Mouse (Mus musculus) MEL (cell line): ENCODE results near the gene Ssc5d. TPM values are rescaled to one million over a fixed set of nuclear protein-coding genes. Genes with fewer than 3 reads are reported as not detected.

Experiments
- DNase-seq: peaks from one replicate; pipeline ENCODE4 v3.0.0; 2011; ENCODE audit warnings: low read depth, low spot score
- H3K27ac ChIP-seq: 2 replicates; pipeline ENCODE4 v1.5.1; 2012; ENCODE audit warnings: low read depth, mild to moderate bottlenecking, control low read depth, low read length, moderate library complexity; ENCODE audit not compliant: control insufficient read depth
- H3K27me3 ChIP-seq, 2 experiments: fragments of 150-350 bp in 1 of 2; sonication (generic) in 1 of 2; 2 replicates each; pipeline ENCODE4 v1.6.1; 2012; ENCODE audit warnings: low read length in 2 of 2, mild to moderate bottlenecking in 2 of 2, improper control_type of control experiment in 1 of 2, moderate library complexity in 1 of 2; ENCODE audit not compliant: insufficient read depth in 2 of 2, control insufficient read depth in 1 of 2
- H3K36me3 ChIP-seq, 2 experiments: 2 replicates each; pipeline ENCODE4 v1.6.1; 2012 to 2014; ENCODE audit warnings: low read length in 2 of 2, improper control_type of control experiment in 1 of 2, inconsistent platforms in 1 of 2, mild to moderate bottlenecking in 1 of 2; ENCODE audit not compliant: insufficient read depth in 2 of 2, control insufficient read depth in 1 of 2
- H3K4me1 ChIP-seq, 2 experiments: fragments of 150-350 bp in 1 of 2; sonication (generic) in 1 of 2; 2 replicates each; pipeline ENCODE4 v1.6.1; 2012; ENCODE audit warnings: low read length in 2 of 2, improper control_type of control experiment in 1 of 2, mild to moderate bottlenecking in 1 of 2; ENCODE audit not compliant: insufficient read depth in 2 of 2, control insufficient read depth in 1 of 2
- H3K4me3 ChIP-seq, 2 experiments: fragments of 150-350 bp in 1 of 2; sonication (generic) in 1 of 2; 2 replicates each; pipeline ENCODE4 v1.5.1; 2012; ENCODE audit warnings: low read depth in 2 of 2, low read length in 2 of 2, mild to moderate bottlenecking in 2 of 2, moderate library complexity in 2 of 2, control low read depth in 1 of 2, improper control_type of control experiment in 1 of 2; ENCODE audit not compliant: control insufficient read depth in 1 of 2, insufficient read depth in 1 of 2
- H3K79me2 ChIP-seq: 2 replicates; pipeline ENCODE4 v1.6.1; 2012; ENCODE audit warnings: mild to moderate bottlenecking, low read length, moderate library complexity; ENCODE audit not compliant: control insufficient read depth, poor library complexity, insufficient read depth
- H3K9ac ChIP-seq: 2 replicates; pipeline ENCODE4 v1.6.1; 2012; ENCODE audit warnings: low read depth, mild to moderate bottlenecking, control low read depth, low read length, moderate library complexity; ENCODE audit not compliant: control insufficient read depth, poor library complexity, severe bottlenecking
- H3K9me3 ChIP-seq: fragments of 150-350 bp; sonication (generic); replicated peaks from 2 replicates; pipeline ENCODE4 v1.6.1; 2012; ENCODE audit warnings: mild to moderate bottlenecking, low read length, improper control_type of control experiment, moderate library complexity; ENCODE audit not compliant: insufficient read depth
- CHD2 ChIP-seq: IDR thresholded peaks from 2 replicates; pipeline ENCODE4 v1.6.1; 2011; ENCODE audit warnings: low read length, improper control_type of control experiment
- E2F4 ChIP-seq: IDR thresholded peaks from 2 replicates; pipeline ENCODE4 v1.6.1; 2011; ENCODE audit warnings: low read depth, low read length, improper control_type of control experiment, borderline replicate concordance
- ELF1 ChIP-seq: IDR thresholded peaks from 2 replicates; pipeline ENCODE4 v1.6.1; 2014; ENCODE audit warnings: low read depth, mild to moderate bottlenecking, inconsistent platforms, low read length, improper control_type of control experiment, moderate library complexity
- HCFC1 ChIP-seq: IDR thresholded peaks from 2 replicates; pipeline ENCODE4 v1.6.1; 2012; ENCODE audit warnings: low read depth, mild to moderate bottlenecking, inconsistent platforms, low read length, improper control_type of control experiment, moderate library complexity
- JUND ChIP-seq: IDR thresholded peaks from 2 replicates; pipeline ENCODE4 v1.6.1; 2011; ENCODE audit warnings: low read depth, mild to moderate bottlenecking, improper control_type of control experiment, low read length
- MAFK ChIP-seq: IDR thresholded peaks from 2 replicates; pipeline ENCODE4 v1.6.1; 2011; ENCODE audit warnings: low read depth, mild to moderate bottlenecking, low read length, improper control_type of control experiment, borderline replicate concordance
- MAX ChIP-seq: IDR thresholded peaks from 2 replicates; pipeline ENCODE4 v1.6.1; 2011; ENCODE audit warnings: low read length, improper control_type of control experiment
- MEF2A ChIP-seq: IDR thresholded peaks from 2 replicates; pipeline ENCODE4 v1.6.1; 2014; ENCODE audit warnings: low read depth, mild to moderate bottlenecking, inconsistent platforms, low read length, improper control_type of control experiment; ENCODE audit not compliant: poor library complexity, insufficient replicate concordance, severe bottlenecking; ENCODE audit errors: extremely low read depth
- MYB ChIP-seq: IDR thresholded peaks from 2 replicates; pipeline ENCODE4 v1.6.1; 2011; ENCODE audit warnings: mild to moderate bottlenecking, low read depth, low read length, improper control_type of control experiment
- NRF1 ChIP-seq: IDR thresholded peaks from 2 replicates; pipeline ENCODE4 v1.6.1; 2014; ENCODE audit warnings: low read depth, mild to moderate bottlenecking, inconsistent platforms, low read length, improper control_type of control experiment, moderate library complexity; ENCODE audit not compliant: poor library complexity, insufficient read depth, severe bottlenecking
- POLR2AphosphoS5 ChIP-seq: IDR thresholded peaks from 2 replicates; pipeline ENCODE4 v1.6.1; 2012; ENCODE audit warnings: low read depth, borderline replicate concordance, mild to moderate bottlenecking, inconsistent platforms, low read length, moderate library complexity, mixed read lengths
- TBP ChIP-seq: IDR thresholded peaks from 2 replicates; pipeline ENCODE4 v1.8.0; 2011; ENCODE audit warnings: low read depth, low read length, improper control_type of control experiment
- USF2 ChIP-seq, 2 experiments: IDR thresholded peaks; 2 replicates each; pipeline ENCODE4 v1.6.1; 2011 to 2012; ENCODE audit warnings: improper control_type of control experiment in 2 of 2, low read length in 2 of 2, borderline replicate concordance in 1 of 2, inconsistent platforms in 1 of 2, low read depth in 1 of 2, mild to moderate bottlenecking in 1 of 2; ENCODE audit not compliant: insufficient read depth in 1 of 2
- ZC3H11A ChIP-seq: IDR thresholded peaks from 2 replicates; pipeline ENCODE4 v1.6.1; 2012; ENCODE audit warnings: low read depth, mild to moderate bottlenecking, inconsistent platforms, low read length, improper control_type of control experiment
- ZMIZ1 ChIP-seq: IDR thresholded peaks from 2 replicates; pipeline ENCODE4 v1.6.1; 2012; ENCODE audit warnings: low read depth, mild to moderate bottlenecking, inconsistent platforms, low read length, improper control_type of control experiment, moderate library complexity
- ZNF384 ChIP-seq: IDR thresholded peaks from 2 replicates; pipeline ENCODE4 v1.6.1; 2012; ENCODE audit warnings: low read depth, mild to moderate bottlenecking, inconsistent platforms, low read length, improper control_type of control experiment
- polyA plus RNA-seq, 2 experiments: library from polyadenylated mRNA; stranded (reverse) in 1 of 2; unstranded in 1 of 2; fragments of >175 nt in 1 of 2; fragments of >200 nt in 1 of 2; gene quantifications; 2 replicates each; pipeline versions ENCODE4 v1.2.1 to v1.2.4; 2012; ENCODE audit warnings: low replicate concordance in 2 of 2, low read depth in 1 of 2; ENCODE audit not compliant: insufficient read length in 2 of 2, insufficient read depth in 1 of 2, missing spikeins in 1 of 2
- total RNA-seq: library from RNA; depleted of rRNA; stranded (reverse); fragments of 300-350 nt; gene quantifications from 2 replicates; pipeline ENCODE4 v1.2.3, GENCODE M21; 2012

The Ssc5d gene
- total and polyA plus RNA-seq, 3 experiments: 0.04 to 0.17 TPM; not detected in 1

DNA sequence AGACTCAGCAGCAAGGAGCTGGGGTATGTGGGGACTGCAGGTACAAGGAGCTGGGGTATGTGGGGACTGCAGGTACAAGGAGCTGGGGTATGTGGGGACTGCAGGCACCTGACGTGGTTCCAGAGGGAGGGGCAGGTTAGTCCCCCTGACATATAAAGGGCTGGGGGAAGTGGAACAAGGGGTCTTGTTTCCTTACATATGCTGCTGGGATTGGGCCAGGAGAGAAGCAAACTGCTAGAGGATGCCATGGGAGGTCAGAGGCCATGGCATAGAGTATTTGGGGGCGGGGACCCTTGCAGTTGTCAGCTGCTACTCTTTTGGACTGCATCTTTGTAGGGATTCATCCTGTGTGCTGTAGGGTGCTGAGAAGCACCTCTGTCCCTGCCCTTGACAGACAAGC is 8.1 kb upstream of the Ssc5d start:
- peaks cover 0 to 4% of the 10 kb centered on the region in 2 experiments; a peak in 2 of 4 replicates for H3K36me3 ChIP-seq
- H3K79me2 ChIP-seq: peaks cover 6% of the 10 kb centered on the region
- 0 out of 4 replicates have a peak, but pooled peaks cover 0 to 5% of the 10 kb centered on the region in 2 experiments for H3K4me1 ChIP-seq
- no peaks in the 10 kb centered on the region for H3K9me3 ChIP-seq
- H3K27me3 ChIP-seq: no peaks in the 10 kb centered on the region
- TF ChIP-seq MAX (no peak), MAFK (no peak), NRF1 (no peak), USF2 (IDR thresholded peaks at IDR 0.05; ENCODE audit: borderline replicate concordance in 1 of 2, insufficient read depth in 1 of 2, low read depth in 1 of 2, low read length in 2 of 2) (no peak), ZMIZ1 (no peak), TBP (no peak), POLR2AphosphoS5 (no peak), ZC3H11A (no peak), ELF1 (no peak), E2F4 (no peak), MEF2A (no peak), CHD2 (no peak)
- no peak overlapping the region for H3K4me3 ChIP-seq
- H3K9ac ChIP-seq: no peak overlapping the region
- H3K27ac ChIP-seq: no peak overlapping the region
- DNase-seq: no peak

DNA sequence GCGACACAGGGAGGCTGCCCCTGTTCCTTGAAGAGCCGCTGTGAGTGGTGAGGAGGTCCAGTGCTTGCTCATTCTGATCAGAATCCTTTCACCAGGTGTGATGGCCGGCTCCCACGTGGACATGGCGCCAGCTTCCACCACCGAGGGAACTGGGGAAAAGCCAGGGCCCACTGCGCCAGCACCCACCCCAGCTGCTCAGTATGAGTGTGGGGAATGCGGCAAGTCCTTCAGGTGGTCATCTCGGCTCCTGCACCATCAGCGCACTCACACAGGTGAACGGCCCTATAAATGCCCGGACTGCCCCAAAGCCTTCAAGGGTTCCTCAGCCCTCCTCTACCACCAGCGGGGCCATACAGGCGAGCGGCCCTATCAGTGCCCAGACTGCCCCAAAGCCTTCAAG is 6.9 kb upstream of the Ssc5d start:
- Histone ChIP-seq H3K9me3 (no peaks in the 10 kb centered on the region), H3K4me1 (0 out of 4 replicates have a peak, but pooled peaks cover 0 to 5% of the 10 kb centered on the region in 2 experiments), H3K79me2 (peaks cover 6% of the 10 kb centered on the region), H3K27me3 (no peaks in the 10 kb centered on the region), H3K27ac (no peak overlapping the region), H3K36me3 (peaks cover 0 to 4% of the 10 kb centered on the region in 2 experiments; a peak in 2 of 4 replicates), H3K9ac (no peak overlapping the region)
- no peak for DNase-seq
- no peak for TF ChIP-seq ZNF384
- no peak for TF ChIP-seq ZC3H11A
- TF ChIP-seq JUND: no peak
- no peak for TF ChIP-seq HCFC1
- no peak for TF ChIP-seq MYB
- TF ChIP-seq, all 39 proteins: peak for 0
- no peak overlapping the region for H3K4me3 ChIP-seq
